Mouse (Mus musculus): ENCODE data around the gene Elmo2. TPM values are rescaled to one million over a fixed set of nuclear protein-coding genes. Genes with fewer than 3 reads are reported as not detected.

Elmo2 gene
- polyA plus RNA-seq, 1 experiment, result 54.6 TPM

GRCm38 (mm10) chr2:165325521-165326303, 567 bp downstream of the Elmo2 start:
- Histone ChIP-seq H3K4me3 (ENCODE audit: insufficient read depth, low read length) (peak overlapping the region; percentile 92), H3K27ac (ENCODE audit: insufficient read depth, low read depth, low read length) (peak overlapping the region; percentile 11; the same call in 1 of the 2 replicates), H3K4me1 (ENCODE audit: control insufficient read depth, insufficient read depth, low read length) (peaks cover 58% of the 10 kb centered on the region)
- TF ChIP-seq POLR2A (IDR thresholded peaks at IDR 0.05; ENCODE audit: borderline replicate concordance, low read depth, low read length), result no peak
- no peak for TF ChIP-seq CTCF (IDR thresholded peaks at IDR 0.05; ENCODE audit: low read depth, low read length)

DNA sequence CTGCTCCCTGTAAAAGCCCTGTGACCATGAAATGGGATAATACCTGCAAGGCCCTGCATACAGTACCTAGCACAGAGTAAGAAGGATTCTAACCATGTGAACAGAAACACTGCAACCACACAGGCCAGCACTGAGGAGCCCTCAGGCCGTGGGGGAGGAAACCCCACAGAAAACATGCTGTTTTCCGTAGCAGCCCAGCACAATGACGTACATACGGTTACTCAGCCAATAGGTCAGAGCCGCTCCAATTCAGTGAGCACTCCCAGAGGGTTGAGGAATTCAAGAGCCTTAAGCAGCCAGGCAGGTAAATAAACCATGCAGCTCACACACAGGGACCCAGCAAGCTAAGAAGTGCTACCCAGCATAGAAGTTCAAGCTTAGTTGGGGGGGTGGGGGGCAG, 2.4 kb downstream of the Elmo2 start:
- TF ChIP-seq CTCF (IDR thresholded peaks at IDR 0.05; ENCODE audit: low read depth, low read length) (no peak), POLR2A (IDR thresholded peaks at IDR 0.05; ENCODE audit: borderline replicate concordance, low read depth, low read length) (no peak)
- H3K27ac ChIP-seq (ENCODE audit: insufficient read depth, low read depth, low read length), result no peak overlapping the region
- peaks cover 55% of the 10 kb centered on the region for H3K4me1 ChIP-seq (ENCODE audit: control insufficient read depth, insufficient read depth, low read length)

GRCm38 (mm10) chr2:165323484-165323883, 2.8 kb downstream of the Elmo2 start:
- no peak for TF ChIP-seq CTCF (IDR thresholded peaks at IDR 0.05; ENCODE audit: low read depth, low read length)
- no peak for TF ChIP-seq POLR2A (IDR thresholded peaks at IDR 0.05; ENCODE audit: borderline replicate concordance, low read depth, low read length)
- Histone ChIP-seq H3K4me3 (ENCODE audit: insufficient read depth, low read length) (no peak overlapping the region), H3K4me1 (ENCODE audit: control insufficient read depth, insufficient read depth, low read length) (peaks cover 56% of the 10 kb centered on the region), H3K27ac (ENCODE audit: insufficient read depth, low read depth, low read length) (no peak overlapping the region)

More for the DNA sequence above, 2.4 kb downstream of the Elmo2 start:
- H3K4me3 ChIP-seq (ENCODE audit: insufficient read depth, low read length), result no peak overlapping the region

- TF ChIP-seq CTCF (IDR thresholded peaks at IDR 0.05; ENCODE audit: low read depth, low read length) (no peak), POLR2A (IDR thresholded peaks at IDR 0.05; ENCODE audit: borderline replicate concordance, low read depth, low read length) (no peak)
- H3K4me3 ChIP-seq (ENCODE audit: insufficient read depth, low read length), result peak overlapping the region; percentile 3; the same call in 1 of the 2 replicates
- H3K4me1 ChIP-seq (ENCODE audit: control insufficient read depth, insufficient read depth, low read length), result peaks cover 64% of the 10 kb centered on the region
- peak overlapping the region; percentile 97 for H3K27ac ChIP-seq (ENCODE audit: insufficient read depth, low read depth, low read length)
Measured at GRCm38 (mm10) chr2:165321981-165322735, 4.1 kb downstream of the Elmo2 start.

GRCm38 (mm10) chr2:165321381-165321888, 4.8 kb downstream of the Elmo2 start:
- H3K4me1 ChIP-seq (ENCODE audit: control insufficient read depth, insufficient read depth, low read length), result peaks cover 67% of the 10 kb centered on the region
- H3K4me3 ChIP-seq (ENCODE audit: insufficient read depth, low read length), result peak overlapping the region; percentile 44
- no peak for TF ChIP-seq POLR2A (IDR thresholded peaks at IDR 0.05; ENCODE audit: borderline replicate concordance, low read depth, low read length)
- TF ChIP-seq CTCF (IDR thresholded peaks at IDR 0.05; ENCODE audit: low read depth, low read length), result no peak

DNA sequence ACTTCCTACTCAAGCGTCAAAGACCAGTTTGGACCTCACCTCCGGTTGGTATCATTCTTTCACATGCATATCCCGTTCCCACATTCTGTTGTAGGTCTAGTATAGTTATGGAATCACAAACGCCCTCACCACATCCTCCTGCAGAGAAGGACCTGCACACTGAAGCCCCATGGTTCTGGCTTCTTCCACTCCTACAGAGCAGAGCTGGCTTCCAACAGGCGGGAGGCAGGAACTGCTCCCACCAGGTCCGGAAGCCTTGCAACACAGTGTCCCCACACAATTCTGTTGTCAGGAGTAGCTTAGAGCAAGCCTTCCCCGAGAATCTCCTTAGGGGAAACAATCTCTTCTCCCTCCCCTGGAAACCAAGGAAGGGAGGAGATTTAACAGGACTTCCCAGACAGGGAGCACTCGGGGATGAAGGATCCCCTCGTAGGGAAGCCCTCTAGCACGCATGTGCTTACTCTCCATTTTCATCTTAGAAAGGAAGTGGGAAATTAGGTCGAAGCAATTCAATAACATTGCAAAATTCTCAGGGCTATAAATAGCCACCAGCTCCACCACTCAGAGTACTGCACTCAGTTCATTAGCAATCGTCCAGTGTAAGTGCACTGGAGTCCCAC, 5.6 kb downstream of the Elmo2 start:
- Histone ChIP-seq H3K27ac (ENCODE audit: insufficient read depth, low read depth, low read length) (peak overlapping the region; percentile 97), H3K4me3 (ENCODE audit: insufficient read depth, low read length) (peak overlapping the region; percentile 45), H3K4me1 (ENCODE audit: control insufficient read depth, insufficient read depth, low read length) (peaks cover 73% of the 10 kb centered on the region)
- no peak for TF ChIP-seq CTCF (IDR thresholded peaks at IDR 0.05; ENCODE audit: low read depth, low read length)

More at GRCm38 (mm10) chr2:165321381-165321888, 4.8 kb downstream of the Elmo2 start:
- H3K27ac ChIP-seq (ENCODE audit: insufficient read depth, low read depth, low read length), result peak overlapping the region; percentile 97

DNA sequence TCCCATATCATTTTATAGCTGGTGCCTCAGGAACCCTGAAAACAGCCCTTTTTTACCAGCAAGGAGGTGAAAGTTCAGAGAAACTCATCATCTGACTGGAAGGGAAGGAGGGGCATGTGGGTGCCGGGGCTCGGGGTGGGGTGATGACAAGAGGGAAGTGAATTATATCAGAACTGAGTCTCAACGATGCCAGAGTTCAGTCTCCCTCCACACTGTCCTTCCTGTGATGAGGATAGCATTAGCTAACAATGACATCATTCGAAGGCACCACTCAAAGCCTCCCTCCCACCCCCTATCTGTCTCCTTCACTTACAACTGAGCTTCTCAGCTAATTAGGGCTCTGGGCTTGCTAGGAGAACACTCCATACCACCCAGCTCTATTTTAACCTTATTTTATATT, 6.8 kb downstream of the Elmo2 start:
- H3K27ac ChIP-seq (ENCODE audit: insufficient read depth, low read depth, low read length), result peak overlapping the region; percentile 97
- H3K4me3 ChIP-seq (ENCODE audit: insufficient read depth, low read length), result no peak overlapping the region
- TF ChIP-seq CTCF (IDR thresholded peaks at IDR 0.05; ENCODE audit: low read depth, low read length) (no peak), POLR2A (IDR thresholded peaks at IDR 0.05; ENCODE audit: borderline replicate concordance, low read depth, low read length) (no peak)
- peaks cover 65% of the 10 kb centered on the region for H3K4me1 ChIP-seq (ENCODE audit: control insufficient read depth, insufficient read depth, low read length)

GRCm38 (mm10) chr2:165318941-165319340, 7.3 kb downstream of the Elmo2 start:
- H3K4me3 ChIP-seq (ENCODE audit: insufficient read depth, low read length), result peak overlapping the region; percentile 6; the same call in 1 of the 2 replicates
- H3K4me1 ChIP-seq (ENCODE audit: control insufficient read depth, insufficient read depth, low read length), result peaks cover 60% of the 10 kb centered on the region
- TF ChIP-seq CTCF (IDR thresholded peaks at IDR 0.05; ENCODE audit: low read depth, low read length) (0 out of 2 replicates have a peak, but pooled peaks have one; percentile 6), POLR2A (IDR thresholded peaks at IDR 0.05; ENCODE audit: borderline replicate concordance, low read depth, low read length) (no peak)
- H3K27ac ChIP-seq (ENCODE audit: insufficient read depth, low read depth, low read length), result peak overlapping the region; percentile 88

GRCm38 (mm10) chr2:165317621-165318263, 8.5 kb downstream of the Elmo2 start:
- H3K4me1 ChIP-seq (ENCODE audit: control insufficient read depth, insufficient read depth, low read length), result peaks cover 50% of the 10 kb centered on the region
- no peak for TF ChIP-seq CTCF (IDR thresholded peaks at IDR 0.05; ENCODE audit: low read depth, low read length)
- no peak for TF ChIP-seq POLR2A (IDR thresholded peaks at IDR 0.05; ENCODE audit: borderline replicate concordance, low read depth, low read length)
- peak overlapping the region; percentile 88 for H3K27ac ChIP-seq (ENCODE audit: insufficient read depth, low read depth, low read length)
- H3K4me3 ChIP-seq (ENCODE audit: insufficient read depth, low read length), result peak overlapping the region; percentile 14; the same call in 1 of the 2 replicates
